ENCODE assay signal across 8 mouse cellular contexts in the genomic region with DNA sequence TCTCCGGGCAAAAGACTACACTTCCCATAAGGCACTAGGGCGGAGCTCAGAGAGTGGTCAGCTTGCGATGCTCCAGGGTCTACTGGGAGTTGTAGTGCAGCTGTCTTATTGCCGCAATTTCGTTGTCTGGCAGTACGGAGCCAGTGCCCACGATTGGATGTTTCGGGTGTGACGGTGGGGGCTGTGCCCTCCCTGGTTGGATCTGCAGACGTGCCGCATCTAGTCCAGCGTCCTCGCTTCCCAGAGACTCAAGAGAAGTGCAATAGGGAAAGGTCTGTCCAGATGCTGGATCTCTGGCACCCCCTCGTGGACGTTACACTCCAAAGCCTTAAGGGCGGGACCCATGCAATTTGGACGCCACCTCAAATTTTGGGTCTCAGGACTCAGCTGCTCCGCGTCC. TPM values are rescaled to one million over a fixed set of nuclear protein-coding genes. Genes with fewer than 3 reads are reported as not detected.
DNase-seq lines count a peak whose midpoint lies in the region; ATAC-seq and TF ChIP-seq lines count a peak whose summit lies in the region.

No protein-coding gene starts in this region.

- DNase-seq in ES-CJ7 (ENCODE audit: low read depth, low spot score): peak; percentile 96
- peak; percentile 98 for DNase-seq in cerebellum, adult 11-12 months
- peak; percentile 96 for DNase-seq in heart, postnatal 25 days (ENCODE audit: low spot score)
- peak; percentile 96 to 98 for DNase-seq in layer of hippocampus, adult 18-20 months (ENCODE audit: low spot score in 2 of 2)
- peak; percentile 87 for DNase-seq in lung, adult 2 months
- peak; percentile 82 for DNase-seq in thymus, adult 2 months

- TF ChIP-seq POLR2A in lung, adult 2 months (IDR thresholded peaks at IDR 0.05; ENCODE audit: borderline replicate concordance, extremely low read depth, low read depth, low read length): peak; percentile 31; the same call in 1 of the 2 replicates
- peak; percentile 57 for TF ChIP-seq POLR2A in olfactory bulb, adult 2 months (IDR thresholded peaks at IDR 0.05; ENCODE audit: insufficient read depth, low read depth, low read length)
- TF ChIP-seq POLR2A in thymus, adult 2 months (IDR thresholded peaks at IDR 0.05; ENCODE audit: control insufficient read depth, extremely low read depth, insufficient read depth, low read length, poor library complexity): no peak

- peak overlapping the region; percentile 36 for H3K4me3 ChIP-seq in forebrain, embryonic 15.5 days
- peak overlapping the region; percentile 36 for H3K4me3 ChIP-seq in lung, adult 2 months (replicated peaks; ENCODE audit: extremely low read depth, low read depth, low read length)
- H3K4me3 ChIP-seq in olfactory bulb, adult 2 months (ENCODE audit: insufficient read depth, low read depth, low read length): peak overlapping the region; percentile 41
- peak overlapping the region; percentile 27 for H3K4me3 ChIP-seq in thymus, adult 2 months (ENCODE audit: control insufficient read depth, insufficient read depth, low read length)

- H3K36me3 ChIP-seq in forebrain, embryonic 15.5 days: peaks cover 9% of the 10 kb centered on the region; the same call in 1 of the 2 replicates
- peaks cover 28% of the 10 kb centered on the region for H3K36me3 ChIP-seq in thymus, adult 2 months (ENCODE audit: control insufficient read depth, insufficient read depth, low read length)

- peaks cover 4% of the 10 kb centered on the region for H3K4me1 ChIP-seq in forebrain, embryonic 15.5 days
- H3K4me1 ChIP-seq in lung, adult 2 months (ENCODE audit: control insufficient read depth, insufficient read depth, low read length): no peaks in the 10 kb centered on the region
- H3K4me1 ChIP-seq in olfactory bulb, adult 2 months (ENCODE audit: control insufficient read depth, insufficient read depth, low read length): no peaks in the 10 kb centered on the region; the same call in 1 of the 2 replicates
- peaks cover 4% of the 10 kb centered on the region for H3K4me1 ChIP-seq in thymus, adult 2 months (replicated peaks; ENCODE audit: control insufficient read depth, insufficient read depth, low read length)

- no peaks in the 10 kb centered on the region for H3K27me3 ChIP-seq in forebrain, embryonic 15.5 days
- H3K27me3 ChIP-seq in thymus, adult 2 months (ENCODE audit: control insufficient read depth, insufficient read depth, low read length): no peaks in the 10 kb centered on the region

- peak overlapping the region; percentile 16; the same call in 1 of the 2 replicates for H3K9ac ChIP-seq in forebrain, embryonic 15.5 days (replicated peaks)

- ATAC-seq in forebrain, embryonic 15.5 days (replicated peaks): peak; percentile 99

- peak overlapping the region; percentile 64; the same call in 1 of the 2 replicates for H3K27ac ChIP-seq in forebrain, embryonic 15.5 days (replicated peaks)
- H3K27ac ChIP-seq in olfactory bulb, adult 2 months (ENCODE audit: insufficient read depth, low read depth, low read length): 0 out of 2 replicates have a peak overlapping the region, but pooled peaks have one; percentile 6
- no peak overlapping the region for H3K27ac ChIP-seq in thymus, adult 2 months (ENCODE audit: control insufficient read depth, insufficient read depth, low read length)

- no peaks in the 10 kb centered on the region for H3K9me3 ChIP-seq in forebrain, embryonic 15.5 days

- peak overlapping the region; percentile 42 for H3K4me2 ChIP-seq in forebrain, embryonic 15.5 days (replicated peaks)

- intact Hi-C loops in heart, postnatal 25 days (cut with DNase I): no loop called here

- TF ChIP-seq CTCF in lung, adult 2 months (IDR thresholded peaks at IDR 0.05; ENCODE audit: insufficient read depth, low read length): peak; percentile 91
- TF ChIP-seq CTCF in olfactory bulb, adult 2 months (IDR thresholded peaks at IDR 0.05; ENCODE audit: insufficient read depth, low read depth, low read length): peak; percentile 75; the same call in 1 of the 2 replicates
- TF ChIP-seq CTCF in thymus, adult 2 months (IDR thresholded peaks at IDR 0.05; ENCODE audit: borderline replicate concordance, control insufficient read depth, extremely low read depth, insufficient read depth, low read length, poor library complexity): peak; percentile 86

- 6% methylated on average over 19 of the region's 19 CpGs for WGBS in forebrain, embryonic 15.5 days
- WGBS in lung, adult 2 months: 5% methylated on average over 19 of the region's 19 CpGs
- WGBS in olfactory bulb, adult 2 months: 1% methylated on average over 19 of the region's 19 CpGs
- WGBS in thymus, adult 2 months: 8% methylated on average over 19 of the region's 19 CpGs

RNA-seq across cellular contexts. Expression of a gene that starts 19.2 kb away (rescaled TPM):
- polyA plus RNA-seq in forebrain, embryonic 15.5 days (2015; fragmentation: Nextera tagmentation; extraction: Ambion mirVana): 21.6 and 23.3 TPM in 2 replicates
- 100 to 1,000 TPM; 188 to 200 TPM for total RNA-seq in heart, postnatal 25 days (2021)
- 10 to 100 TPM; 23.3 to 26.0 TPM for total RNA-seq in layer of hippocampus, adult 18-20 months (2021)
- 44.2 TPM in 2 replicates for polyA plus RNA-seq in lung, adult 2 months (2012; rRNA removed)
- polyA plus RNA-seq in olfactory bulb, adult 2 months (2012; ENCODE audit: insufficient read depth, insufficient read length, low replicate concordance, missing spikeins): not detected in 2 replicates
- 140 and 173 TPM in 2 replicates for polyA plus RNA-seq in thymus, adult 2 months (2012; rRNA removed)

RNA-seq across cellular contexts. Expression of a gene that starts 26.1 kb away (rescaled TPM):
- polyA plus RNA-seq in forebrain, embryonic 15.5 days (2015; fragmentation: Nextera tagmentation; extraction: Ambion mirVana): not detected in 2 replicates
- not detected for total RNA-seq in heart, postnatal 25 days (2021)
- total RNA-seq in layer of hippocampus, adult 18-20 months (2021): not detected
- not detected in 2 replicates for polyA plus RNA-seq in lung, adult 2 months (2012; rRNA removed)
- polyA plus RNA-seq in olfactory bulb, adult 2 months (2012; ENCODE audit: insufficient read depth, insufficient read length, low replicate concordance, missing spikeins): not detected in 2 replicates
- polyA plus RNA-seq in thymus, adult 2 months (2012; rRNA removed): 18.9 and 19.2 TPM in 2 replicates

RNA-seq across cellular contexts. Expression of a gene that starts 27.9 kb away (rescaled TPM):
- not detected in 2 replicates for polyA plus RNA-seq in forebrain, embryonic 15.5 days (2015; fragmentation: Nextera tagmentation; extraction: Ambion mirVana)
- total RNA-seq in heart, postnatal 25 days (2021): not detected
- total RNA-seq in layer of hippocampus, adult 18-20 months (2021): under 1 TPM in 1 of 2 experiments, not detected in 1; 0.18 TPM
- polyA plus RNA-seq in lung, adult 2 months (2012; rRNA removed): 0.78 TPM in 1 of 2 replicates, not detected in the other
- not detected in 2 replicates for polyA plus RNA-seq in olfactory bulb, adult 2 months (2012; ENCODE audit: insufficient read depth, insufficient read length, low replicate concordance, missing spikeins)
- 4.7 and 5.9 TPM in 2 replicates for polyA plus RNA-seq in thymus, adult 2 months (2012; rRNA removed)

RNA-seq across cellular contexts. Expression of a gene that starts 32.4 kb away (rescaled TPM):
- polyA plus RNA-seq in forebrain, embryonic 15.5 days (2015; fragmentation: Nextera tagmentation; extraction: Ambion mirVana): 0.17 TPM in 1 of 2 replicates, not detected in the other
- total RNA-seq in heart, postnatal 25 days (2021): under 1 TPM; 0.21 to 0.39 TPM
- total RNA-seq in layer of hippocampus, adult 18-20 months (2021): not detected
- polyA plus RNA-seq in lung, adult 2 months (2012; rRNA removed): 1.7 and 2.0 TPM in 2 replicates
- not detected in 2 replicates for polyA plus RNA-seq in olfactory bulb, adult 2 months (2012; ENCODE audit: insufficient read depth, insufficient read length, low replicate concordance, missing spikeins)
- polyA plus RNA-seq in thymus, adult 2 months (2012; rRNA removed): 0.45 and 0.75 TPM in 2 replicates

RNA-seq across cellular contexts. Expression of a gene that starts 34.5 kb away (rescaled TPM):
- polyA plus RNA-seq in forebrain, embryonic 15.5 days (2015; fragmentation: Nextera tagmentation; extraction: Ambion mirVana): not detected in 2 replicates
- under 1 TPM; 0.18 to 0.59 TPM for total RNA-seq in heart, postnatal 25 days (2021)
- total RNA-seq in layer of hippocampus, adult 18-20 months (2021): not detected
- polyA plus RNA-seq in lung, adult 2 months (2012; rRNA removed): 2.1 and 3.0 TPM in 2 replicates
- not detected in 2 replicates for polyA plus RNA-seq in olfactory bulb, adult 2 months (2012; ENCODE audit: insufficient read depth, insufficient read length, low replicate concordance, missing spikeins)
- polyA plus RNA-seq in thymus, adult 2 months (2012; rRNA removed): 2.2 and 2.6 TPM in 2 replicates

Comparison
In these comparisons a context has a peak if more than half of its experiments do, and no peak if none do; other contexts are left out.
1. RNA of a gene that starts 26.1 kb away (polyA plus RNA-seq): 18.9 to 19.2 TPM in thymus, adult 2 months; not detected in lung, adult 2 months, not detected in forebrain, embryonic 15.5 days and not detected in olfactory bulb, adult 2 months; every median in the first group is over 10 times any median in the second.
2. Peak in every context shown above with its lines, with median percentiles within 50 percentile points of each other: DNase-seq, H3K4me3 ChIP-seq and CTCF ChIP-seq.